Mouse (Mus musculus): ENCODE results near the gene Dio1. TPM values are rescaled to one million over a fixed set of nuclear protein-coding genes. Genes with fewer than 3 reads are reported as not detected.

Dio1 gene
- total RNA-seq, 2 experiments from 2014 or later: not detected

DNA sequence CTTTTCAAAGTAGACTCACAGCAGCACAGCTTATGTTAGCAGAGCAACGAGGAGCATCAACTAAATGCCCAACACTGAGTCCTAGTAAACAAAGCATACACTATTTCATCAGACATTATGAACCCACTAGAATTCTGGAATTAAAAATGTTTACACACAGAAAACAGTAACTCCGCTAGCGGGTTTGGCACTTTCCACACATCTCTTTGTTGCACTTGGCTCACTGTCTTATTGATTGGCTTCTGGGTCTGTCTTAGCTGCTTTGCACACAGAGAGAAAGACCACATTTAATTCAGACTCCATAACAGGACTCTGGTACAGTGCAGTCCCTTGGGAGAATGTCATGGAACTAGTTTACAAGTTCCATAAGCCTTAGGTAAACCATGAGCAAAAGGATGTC is 58.9 kb downstream of the Dio1 start:
- DNase-seq (ENCODE audit: low spot score in 2 of 2): no peak

DNA sequence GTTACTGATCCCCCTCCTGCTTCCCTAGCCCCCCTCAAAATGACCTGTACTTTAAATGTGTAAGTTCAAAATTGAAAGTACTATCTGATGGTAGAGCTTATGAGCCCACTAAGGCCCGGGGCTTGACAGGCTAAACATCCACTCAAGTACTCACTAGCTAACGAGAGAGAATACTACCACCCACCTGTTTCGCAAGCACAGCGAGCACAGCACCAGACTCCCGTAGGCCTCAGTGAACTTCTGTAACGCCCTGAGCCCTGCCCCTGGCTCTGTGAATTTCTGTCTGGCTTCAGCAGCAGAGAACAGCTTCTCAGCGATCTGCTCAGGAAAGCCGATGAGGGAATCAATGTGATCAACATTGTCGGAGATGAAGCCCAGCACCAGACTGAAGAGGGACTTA is 59.9 kb downstream of the Dio1 start:
- no peak for DNase-seq (ENCODE audit: low spot score in 2 of 2)

DNA sequence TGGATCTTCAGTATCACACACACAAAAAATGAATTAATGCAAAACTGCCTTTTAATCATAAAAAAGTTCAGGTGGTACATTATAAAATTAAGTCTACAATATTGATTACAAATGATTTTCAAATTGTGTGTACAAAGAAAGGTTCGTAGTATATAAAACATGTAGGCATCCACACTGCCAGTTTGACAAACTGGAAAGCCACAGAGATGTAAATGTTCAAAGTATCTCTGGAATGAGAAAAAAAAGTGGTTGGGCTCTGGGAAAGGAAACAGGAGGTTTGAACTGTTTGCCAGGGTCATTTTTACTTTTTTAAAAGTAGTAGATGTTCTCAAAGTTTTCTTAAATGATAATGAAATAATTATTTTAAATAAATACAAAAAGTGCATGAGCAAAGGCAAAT is 60.9 kb downstream of the Dio1 start:
- DNase-seq (ENCODE audit: low spot score in 2 of 2): no peak

DNA sequence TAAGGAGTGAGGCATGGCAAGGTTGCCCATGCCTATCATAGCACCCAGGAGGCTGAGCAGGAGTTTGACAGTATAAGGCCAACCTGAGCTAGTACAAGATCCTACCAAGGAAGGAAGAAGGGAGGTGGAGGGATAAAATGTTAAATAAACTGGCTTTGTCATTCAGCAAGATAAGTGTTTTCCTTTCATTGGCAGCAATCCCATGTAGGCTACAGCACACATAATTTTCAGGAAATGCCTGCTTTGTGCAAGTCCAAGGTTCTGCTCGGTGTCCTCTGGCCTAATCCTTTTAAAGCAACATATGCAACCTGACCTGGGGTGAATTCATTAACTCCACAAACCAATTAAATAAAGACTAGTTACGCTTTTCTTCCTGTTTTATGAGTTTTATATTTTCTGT is 61.6 kb downstream of the Dio1 start:
- DNase-seq (ENCODE audit: low spot score in 2 of 2): no peak

DNA sequence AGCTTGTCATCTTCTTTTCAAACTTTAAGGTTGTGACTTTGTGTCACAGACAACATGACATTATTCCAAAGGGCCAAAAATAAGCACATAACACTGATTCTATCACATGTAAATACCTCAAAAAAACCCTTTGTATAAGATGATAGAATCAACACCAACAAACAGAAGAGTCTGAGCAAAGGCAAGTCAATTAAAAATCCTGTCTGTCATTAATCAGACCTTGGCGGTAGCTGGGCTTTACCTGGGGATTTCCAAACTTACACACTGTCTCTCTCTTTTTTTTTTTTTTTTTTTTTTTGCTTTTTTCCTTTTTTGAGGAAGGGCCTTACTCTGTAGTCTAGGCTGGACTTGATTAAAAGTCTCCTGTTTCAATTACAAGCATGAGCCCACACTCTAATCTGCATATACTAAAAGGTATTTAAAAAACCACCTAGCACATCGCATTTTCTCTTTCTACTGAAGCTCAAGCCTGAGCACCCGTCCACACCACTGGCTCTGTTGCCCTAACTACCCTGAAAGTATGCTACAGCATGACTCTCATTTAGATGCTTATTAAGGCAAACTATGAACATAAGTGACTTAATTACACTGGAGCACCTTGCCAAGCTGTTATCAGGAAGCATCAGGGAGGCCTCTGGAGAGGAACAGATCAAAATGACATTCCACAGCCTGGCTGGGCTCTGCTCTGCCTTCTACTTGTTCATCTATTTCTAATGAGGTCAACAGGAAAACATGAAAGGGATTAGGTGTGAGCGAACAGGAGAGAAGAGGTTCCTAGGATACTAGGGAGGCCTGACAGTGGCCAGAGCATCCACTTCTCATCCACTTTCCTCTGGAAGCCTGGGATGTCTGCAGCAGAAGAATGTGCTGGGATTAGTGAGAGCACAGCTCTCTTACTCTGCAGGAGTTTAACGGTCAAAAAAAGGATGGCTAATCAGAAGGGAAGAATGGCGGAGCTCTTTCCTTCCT is 63.3 kb downstream of the Dio1 start:
- no peak for DNase-seq (ENCODE audit: low spot score in 2 of 2)

Other genes with a start within 250 kb of the Dio1 start
- 10 to 100 TPM; 63.5 to 74.0 TPM for gene Mrpl37, start 240.3 kb downstream of the Dio1 start, total RNA-seq (2021)
- 10 to 100 TPM in 1 of 2 experiments, 1 to 10 TPM in 1; 9.6 to 10.5 TPM for gene Cyb5rl, start 240.2 kb downstream of the Dio1 start, total RNA-seq (2021)
- not detected for gene Cdcp2, start 210.3 kb downstream of the Dio1 start, total RNA-seq (2021)
- 100 to 1,000 TPM; 154 to 161 TPM for gene Tmem59, start 128.8 kb downstream of the Dio1 start, total RNA-seq (2021)
- gene Tceanc2, start 128.1 kb downstream of the Dio1 start, total RNA-seq (2021): 10 to 100 TPM; 22.3 to 23.0 TPM
- not detected for gene Ldlrad1, start 98.0 kb downstream of the Dio1 start, total RNA-seq (2021)
- gene Lrrc42, start 53.6 kb downstream of the Dio1 start, total RNA-seq (2021): 10 to 100 TPM; 39.5 to 41.2 TPM
- gene Hspb11, start 53.6 kb downstream of the Dio1 start, total RNA-seq (2021): 10 to 100 TPM; 21.1 to 22.4 TPM
- gene Yipf1, start 7.2 kb upstream of the Dio1 start, total RNA-seq (2021): 10 to 100 TPM; 46.9 to 49.1 TPM
- gene Ndc1, start 60.6 kb upstream of the Dio1 start, total RNA-seq (2021): 10 to 100 TPM; 17.2 to 17.6 TPM
- gene Glis1, start 127.4 kb upstream of the Dio1 start, total RNA-seq (2021): 1 to 10 TPM; 1.1 to 2.4 TPM

All from layer of hippocampus, postnatal 10 days (tissue).